Mouse (Mus musculus) hindbrain, postnatal 0 days (tissue): ENCODE measurements around the gene Rnd2. TPM values are rescaled to one million over a fixed set of nuclear protein-coding genes. Genes with fewer than 3 reads are reported as not detected.
A peak's percentile ranks its signal among the peaks of the same experiment; 100 is the strongest.
"Not testable (repeated sequence)": the region's sequence is repeated elsewhere in the genome, so short reads cannot be mapped to it uniquely, and the experiment has no call there.

Experiments
- ATAC-seq: fragments of 200-750 bp; cut with Nextera tagmentation; 2 replicates; pipeline ENCODE4 v1.8.0; 2017; ENCODE audit warnings: mild to moderate bottlenecking, moderate TSS enrichment, moderate library complexity
- DNase-seq: peaks from one replicate; pipeline ENCODE4 v3.0.0-alpha.2; 2015; ENCODE audit warnings: low spot score
- H3K27ac ChIP-seq: fragments of 300-500 bp; sonication (generic); 2 replicates; pipeline ENCODE4 v1.5.1; 2014; ENCODE audit warnings: mild to moderate bottlenecking
- H3K27me3 ChIP-seq: fragments of 300-500 bp; sonication (generic); 2 replicates; pipeline ENCODE4 v1.6.1; 2014; ENCODE audit warnings: low read length, mixed read lengths; ENCODE audit not compliant: insufficient read depth
- H3K36me3 ChIP-seq: fragments of 300-500 bp; sonication (generic); 2 replicates; pipeline ENCODE4 v1.6.1; 2014; ENCODE audit warnings: low read length, mixed read lengths; ENCODE audit not compliant: insufficient read depth
- H3K4me1 ChIP-seq: fragments of 300-500 bp; sonication (generic); 2 replicates; pipeline ENCODE4 v1.6.1; 2014; ENCODE audit warnings: antibody characterized with exemption, low read length, mixed read lengths; ENCODE audit not compliant: insufficient read depth
- H3K4me2 ChIP-seq: fragments of 300-500 bp; sonication (generic); 2 replicates; pipeline ENCODE4 v1.6.1; 2014; ENCODE audit warnings: low read depth, mild to moderate bottlenecking, low read length, moderate library complexity, mixed read lengths
- H3K4me3 ChIP-seq: fragments of 300-500 bp; sonication (generic); 2 replicates; pipeline ENCODE4 v1.5.1; 2014; ENCODE audit warnings: low read length
- H3K9ac ChIP-seq: fragments of 300-500 bp; sonication (generic); replicated peaks from 2 replicates; pipeline ENCODE4 v1.6.1; 2014; ENCODE audit warnings: mild to moderate bottlenecking, low read length, moderate library complexity, mixed read lengths
- H3K9me3 ChIP-seq: fragments of 300-500 bp; sonication (generic); 2 replicates; pipeline ENCODE4 v1.6.1; 2016; ENCODE audit warnings: low read length, mixed read lengths
- CTCF ChIP-seq: IDR thresholded peaks from 2 replicates; pipeline ENCODE4 v1.5.1; 2016; ENCODE audit warnings: antibody characterized with exemption, control low read depth, low read depth
- WGBS: fragments of 180-500 bp; shearing (Covaris S2); extraction: QIAGEN DNeasy Blood & Tissue Kit; methylation state at CpG from one replicate; pipeline ENCODE4 v1.1.7; 2014; 5-methylcytosine and 5-hydroxymethylcytosine counted together
- polyA plus RNA-seq: library from polyadenylated mRNA; unstranded; fragments of >200 nt; fragmentation: Nextera tagmentation; extraction: Ambion mirVana; gene quantifications from 2 replicates; pipeline ENCODE4 v1.2.1, GENCODE M21; 2015
- total RNA-seq: library from RNA; depleted of rRNA; stranded (reverse); fragments of >200 nt; gene quantifications from 2 replicates; pipeline ENCODE4 v1.2.3, GENCODE M21; 2014

Rnd2 gene
- total and polyA plus RNA-seq, 2 experiments from 2014 or later = 140 to 143 TPM

- Histone ChIP-seq H3K36me3 (no peaks in the 10 kb centered on the region), H3K9me3 (no peaks in the 10 kb centered on the region), H3K27me3 (no peaks in the 10 kb centered on the region), H3K4me2 (no peak overlapping the region), H3K4me1 (peaks cover 11% of the 10 kb centered on the region), H3K9ac (no peak overlapping the region), H3K27ac (no peak overlapping the region), H3K4me3 (no peak overlapping the region)
- ATAC-seq = no peak
- no peak for TF ChIP-seq CTCF
- WGBS = 37% methylated on average over 5 of the region's 5 CpGs
- no peak for DNase-seq
Observed at GRCm38 (mm10) chr11:101474298-101474697, 9.5 kb downstream of the Rnd2 start.

- H3K4me2 ChIP-seq, H3K36me3 ChIP-seq, H3K27ac ChIP-seq, H3K9ac ChIP-seq, ATAC-seq, H3K27me3 ChIP-seq, H3K9me3 ChIP-seq, DNase-seq, H3K4me3 ChIP-seq: not testable (repeated sequence)
- 82% methylated on average over 4 of the region's 4 CpGs for WGBS
- H3K4me1 ChIP-seq = peaks cover 12% of the 10 kb centered on the region
Observed at GRCm38 (mm10) chr11:101476361-101476760, 11.6 kb downstream of the Rnd2 start.

- no peak overlapping the region for H3K9ac ChIP-seq
- H3K36me3 ChIP-seq = no peaks in the 10 kb centered on the region
- H3K9me3 ChIP-seq = no peaks in the 10 kb centered on the region
- H3K27me3 ChIP-seq = no peaks in the 10 kb centered on the region
- DNase-seq (peak; percentile 87), ATAC-seq (peak; percentile 88)
- 8% methylated on average over 4 of the region's 4 CpGs for WGBS
- peak overlapping the region; percentile 86 for H3K27ac ChIP-seq
- peak overlapping the region; percentile 18; the same call in 1 of the 2 replicates for H3K4me2 ChIP-seq
- H3K4me3 ChIP-seq = no peak overlapping the region
- H3K4me1 ChIP-seq = peaks cover 12% of the 10 kb centered on the region
- TF ChIP-seq CTCF = no peak
Observed at GRCm38 (mm10) chr11:101477194-101477551, 12.4 kb downstream of the Rnd2 start.

- TF ChIP-seq CTCF = peak; percentile 1; the same call in 1 of the 2 replicates
- Histone ChIP-seq H3K4me2 (peak overlapping the region; percentile 18; the same call in 1 of the 2 replicates), H3K27me3 (no peaks in the 10 kb centered on the region), H3K27ac (peak overlapping the region; percentile 86), H3K36me3 (no peaks in the 10 kb centered on the region), H3K4me1 (peaks cover 12% of the 10 kb centered on the region), H3K9me3 (no peaks in the 10 kb centered on the region), H3K4me3 (no peak overlapping the region), H3K9ac (no peak overlapping the region)
- DNase-seq = peak; percentile 84
- WGBS = 13% methylated on average over 10 of the region's 10 CpGs
- peak; percentile 82 for ATAC-seq
Observed at GRCm38 (mm10) chr11:101477552-101478211, 12.9 kb downstream of the Rnd2 start.

- H3K27me3 ChIP-seq = no peaks in the 10 kb centered on the region
- peak overlapping the region; percentile 86 for H3K27ac ChIP-seq
- WGBS = 6% methylated on average over 18 of the region's 18 CpGs
- peak overlapping the region; percentile 46 for H3K4me2 ChIP-seq
- H3K9me3 ChIP-seq = no peaks in the 10 kb centered on the region
- H3K4me3 ChIP-seq = peak overlapping the region; percentile 7; the same call in 1 of the 2 replicates
- no peak for TF ChIP-seq CTCF
- peaks cover 12% of the 10 kb centered on the region for H3K4me1 ChIP-seq
- peak; percentile 38 for ATAC-seq
- peak overlapping the region; percentile 30; the same call in 1 of the 2 replicates for H3K9ac ChIP-seq
- no peaks in the 10 kb centered on the region for H3K36me3 ChIP-seq
- DNase-seq = peak; percentile 66
Observed at GRCm38 (mm10) chr11:101479171-101479635, 14.4 kb downstream of the Rnd2 start.

GRCm38 (mm10) chr11:101480912-101481311 is 16.1 kb downstream of the Rnd2 start:
- ATAC-seq = no peak
- H3K9me3 ChIP-seq = no peaks in the 10 kb centered on the region
- no peak overlapping the region for H3K4me3 ChIP-seq
- H3K27me3 ChIP-seq = no peaks in the 10 kb centered on the region
- 62% methylated on average over 6 of the region's 6 CpGs for whole genome bisulfite sequencing
- no peak overlapping the region for H3K27ac ChIP-seq
- H3K4me2 ChIP-seq = no peak overlapping the region
- no peaks in the 10 kb centered on the region for H3K36me3 ChIP-seq
- DNase-seq = no peak
- H3K4me1 ChIP-seq = peaks cover 12% of the 10 kb centered on the region
- H3K9ac ChIP-seq = no peak overlapping the region
- TF ChIP-seq CTCF = no peak

GRCm38 (mm10) chr11:101483804-101484203 is 19.0 kb downstream of the Rnd2 start:
- H3K9ac ChIP-seq = no peak overlapping the region
- H3K4me2 ChIP-seq = no peak overlapping the region
- no peak for ATAC-seq
- H3K4me1 ChIP-seq = peaks cover 6% of the 10 kb centered on the region; the same call in 1 of the 2 replicates
- DNase-seq = no peak
- no peak for TF ChIP-seq CTCF
- no peak overlapping the region for H3K4me3 ChIP-seq
- H3K27me3 ChIP-seq = no peaks in the 10 kb centered on the region
- H3K27ac ChIP-seq = no peak overlapping the region
- H3K9me3 ChIP-seq = no peaks in the 10 kb centered on the region
- WGBS = 18% methylated on average over 3 of the region's 3 CpGs
- no peaks in the 10 kb centered on the region for H3K36me3 ChIP-seq
